Mouse (Mus musculus) embryonic fibroblast, embryonic 13.5 days (primary cell): Measurements from ENCODE around the gene Zfp553.

Experiments
- CTCF ChIP-seq: IDR thresholded peaks from 2 replicates; pipeline ENCODE4 v1.5.1; 2011; ENCODE audit warnings: mild to moderate bottlenecking, control low read depth, low read length, moderate library complexity, borderline replicate concordance; ENCODE audit not compliant: insufficient read depth
- POLR2A ChIP-seq: IDR thresholded peaks from 2 replicates; pipeline ENCODE4 v1.6.1; 2011; ENCODE audit warnings: low read depth, mild to moderate bottlenecking, control low read depth, low read length, moderate library complexity

- TF ChIP-seq POLR2A = no peak
- TF ChIP-seq CTCF = no peak
These were observed 43.7 kb downstream of the Zfp553 start for GRCm38 (mm10) chr7:127276519-127276961.
